Mouse (Mus musculus): Measurements from ENCODE around the gene Mrm3.
"Not testable (repeated sequence)": the region's sequence is repeated elsewhere in the genome, so short reads cannot be mapped to it uniquely, and the experiment has no call there.

Gene Mrm3

DNA sequence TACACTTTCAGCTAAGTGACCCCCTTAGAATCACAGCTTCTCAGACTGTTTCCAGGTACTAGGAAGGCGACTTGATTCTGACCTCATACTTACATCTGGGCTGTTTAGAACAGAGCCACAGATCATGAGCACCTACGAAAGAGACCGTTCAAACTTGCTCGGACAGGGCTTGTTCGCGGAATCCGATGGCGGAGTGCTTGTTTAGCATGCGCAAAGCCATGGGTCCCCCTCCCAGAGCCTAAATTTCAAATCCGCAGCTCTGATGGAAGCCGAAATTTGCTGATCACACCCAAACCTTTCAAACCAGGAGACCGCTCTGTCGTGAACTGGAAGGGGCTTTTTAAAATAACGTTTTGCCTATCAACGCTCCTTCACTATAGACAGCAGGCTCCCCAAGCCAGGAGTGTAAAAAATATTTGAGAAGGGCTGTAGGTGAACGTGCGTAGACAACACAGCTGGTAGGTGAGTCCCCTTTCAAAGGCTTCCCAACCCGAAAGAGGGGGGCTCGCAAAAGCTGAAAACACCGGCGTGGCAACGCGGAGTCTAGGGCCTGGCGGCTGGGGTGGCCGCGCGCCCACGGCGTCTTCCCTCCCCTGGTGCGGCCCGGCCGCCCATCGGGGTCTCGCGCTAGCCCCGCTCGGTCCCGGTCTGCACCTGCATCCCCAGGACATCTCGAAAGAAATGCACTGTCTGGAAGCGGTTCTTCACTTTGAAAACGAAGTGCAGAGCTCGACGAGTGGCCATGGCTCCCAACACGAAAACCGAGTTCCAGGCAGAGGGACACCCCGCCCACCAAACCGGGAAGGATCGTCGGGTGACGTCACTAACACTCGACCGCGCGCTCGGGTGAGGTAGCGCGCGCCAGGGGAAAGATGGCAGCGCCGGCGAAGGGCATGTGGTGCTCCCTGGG is at the start of gene Mrm3, which contains the start of gene Glod4:
Mrm3 (plus strand) TSS at position 815 of the 910 bp plus-strand sequence.
Glod4 (minus strand) TSS at position 825 of the 910 bp plus-strand sequence.
- peak; percentile 94 to 96 for DNase-seq (ENCODE audit: low spot score in 2 of 2)

DNA sequence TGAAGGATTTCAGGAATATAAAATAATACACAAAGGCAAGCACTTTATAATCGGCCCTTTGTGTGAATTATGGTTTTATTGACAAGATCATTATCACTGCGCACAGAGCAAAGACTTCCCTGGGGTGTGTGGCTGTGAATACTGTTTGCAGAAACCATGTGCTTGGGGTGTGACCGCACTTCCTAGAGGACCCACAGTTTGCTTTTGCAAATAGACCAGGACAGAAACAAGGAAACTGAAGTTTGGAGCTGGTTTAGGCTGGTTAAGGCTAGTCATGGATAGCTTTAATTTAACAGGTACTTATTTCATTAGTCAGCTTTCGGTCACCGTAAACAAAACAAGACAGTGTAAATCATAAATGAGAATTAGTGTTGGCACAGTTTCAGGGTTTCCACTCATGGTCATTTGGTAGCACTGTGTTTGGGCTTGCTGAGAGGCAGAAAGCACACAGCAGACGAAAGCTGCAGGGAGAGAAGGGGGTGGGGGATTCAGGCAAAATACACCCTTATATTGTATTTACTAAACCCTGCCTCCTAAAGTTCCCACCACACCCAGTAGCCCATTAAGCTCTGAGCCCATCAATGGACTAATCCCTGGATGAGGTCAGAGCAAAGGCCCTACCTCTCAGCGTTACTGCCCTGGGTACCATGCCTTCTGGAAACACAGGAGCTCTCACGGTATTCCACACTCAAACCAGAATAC is 47.1 kb upstream of the Mrm3 start:
- DNase-seq (ENCODE audit: low spot score in 2 of 2), result no peak

DNA sequence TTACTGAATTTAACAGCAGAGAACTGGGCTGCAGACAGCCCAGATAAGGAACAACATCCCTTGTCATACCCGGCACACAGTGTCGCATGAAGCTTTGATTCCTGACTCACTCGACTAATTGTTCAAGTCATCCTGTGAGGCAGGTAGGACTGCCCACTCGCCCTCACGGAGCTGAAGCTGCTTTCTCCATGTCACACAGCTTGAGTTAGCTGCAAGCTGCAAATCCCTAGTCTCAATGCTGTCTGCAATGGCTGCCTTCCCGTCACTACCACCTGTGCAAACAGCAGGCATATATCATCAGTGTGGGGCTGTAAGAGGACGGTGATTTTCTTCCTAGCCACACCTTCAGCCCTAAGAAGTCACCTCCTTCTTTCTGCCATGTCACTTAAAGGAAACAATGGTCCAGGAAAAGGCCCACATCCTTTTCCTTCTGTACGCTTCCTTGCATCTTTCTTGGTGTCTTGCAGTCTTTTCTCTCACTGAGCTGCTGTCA is 46.5 kb upstream of the Mrm3 start:
- DNase-seq (ENCODE audit: low spot score in 2 of 2), result no peak

DNA sequence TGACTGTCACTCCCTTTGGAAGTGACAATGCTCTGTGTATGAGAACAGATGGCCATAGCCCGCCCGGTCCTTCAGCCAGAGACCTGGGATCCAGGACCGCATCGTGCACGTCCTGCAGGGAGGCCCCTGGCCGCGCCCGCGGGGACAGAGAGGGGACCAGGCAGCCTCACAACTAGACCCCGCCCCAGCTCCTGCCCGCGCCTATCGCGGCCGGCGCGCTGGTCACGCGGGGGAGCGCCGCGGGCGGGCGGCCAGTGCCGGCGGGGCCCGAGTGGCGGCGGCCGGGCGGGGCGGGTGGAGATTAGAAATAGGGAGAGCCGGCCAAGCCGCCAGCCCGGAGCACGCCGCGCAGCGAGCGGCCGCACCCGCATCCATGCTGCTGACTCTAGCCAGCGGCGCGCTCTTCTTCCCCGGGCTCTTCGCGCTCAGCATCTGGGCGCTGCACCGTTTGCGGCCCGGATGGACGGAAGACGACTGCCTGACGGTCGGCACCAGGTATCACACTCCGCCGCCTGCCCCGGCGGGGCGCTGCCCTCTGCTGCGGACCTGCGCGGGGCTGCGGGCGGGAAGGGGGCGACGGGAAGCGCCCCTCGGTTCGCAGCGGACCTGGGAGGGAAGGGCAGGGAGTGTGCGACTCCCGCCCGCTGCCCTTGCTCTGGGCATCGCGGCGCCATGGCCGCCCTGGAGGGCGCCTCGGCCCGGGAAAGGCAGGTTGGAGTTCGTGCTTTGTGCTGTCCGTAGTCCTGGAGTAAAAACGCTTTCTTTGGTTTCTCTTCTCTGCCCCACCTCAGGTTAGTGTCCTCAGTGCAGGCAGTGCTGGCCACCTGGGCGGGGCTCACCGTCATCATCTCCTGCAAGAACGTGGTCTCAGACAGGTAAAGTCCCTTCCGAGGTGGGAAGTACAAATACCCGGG is 41.5 kb upstream of the Mrm3 start:
- DNase-seq (ENCODE audit: low spot score in 2 of 2), result peak; percentile 76 to 78

DNA sequence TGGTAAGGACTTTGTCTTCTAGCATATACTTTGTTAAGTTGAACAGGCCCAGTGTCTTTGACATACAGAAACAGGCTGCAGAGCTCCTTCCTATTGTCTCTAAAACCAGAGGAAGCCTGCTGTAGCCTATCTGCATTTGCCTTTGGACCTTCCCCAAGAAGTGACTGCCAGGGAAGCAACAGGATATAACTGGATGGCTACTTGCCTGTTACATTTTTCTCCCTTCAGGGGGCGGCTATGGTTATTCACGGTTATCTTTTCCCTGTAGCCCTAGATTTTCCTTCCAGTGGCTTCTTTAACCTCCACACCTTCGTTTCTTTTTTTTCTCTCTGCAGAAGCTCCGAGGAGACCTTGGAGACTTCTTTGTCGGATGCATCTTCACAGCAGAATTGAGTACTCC is 36.7 kb upstream of the Mrm3 start:
- DNase-seq (ENCODE audit: low spot score in 2 of 2), result no peak

DNA sequence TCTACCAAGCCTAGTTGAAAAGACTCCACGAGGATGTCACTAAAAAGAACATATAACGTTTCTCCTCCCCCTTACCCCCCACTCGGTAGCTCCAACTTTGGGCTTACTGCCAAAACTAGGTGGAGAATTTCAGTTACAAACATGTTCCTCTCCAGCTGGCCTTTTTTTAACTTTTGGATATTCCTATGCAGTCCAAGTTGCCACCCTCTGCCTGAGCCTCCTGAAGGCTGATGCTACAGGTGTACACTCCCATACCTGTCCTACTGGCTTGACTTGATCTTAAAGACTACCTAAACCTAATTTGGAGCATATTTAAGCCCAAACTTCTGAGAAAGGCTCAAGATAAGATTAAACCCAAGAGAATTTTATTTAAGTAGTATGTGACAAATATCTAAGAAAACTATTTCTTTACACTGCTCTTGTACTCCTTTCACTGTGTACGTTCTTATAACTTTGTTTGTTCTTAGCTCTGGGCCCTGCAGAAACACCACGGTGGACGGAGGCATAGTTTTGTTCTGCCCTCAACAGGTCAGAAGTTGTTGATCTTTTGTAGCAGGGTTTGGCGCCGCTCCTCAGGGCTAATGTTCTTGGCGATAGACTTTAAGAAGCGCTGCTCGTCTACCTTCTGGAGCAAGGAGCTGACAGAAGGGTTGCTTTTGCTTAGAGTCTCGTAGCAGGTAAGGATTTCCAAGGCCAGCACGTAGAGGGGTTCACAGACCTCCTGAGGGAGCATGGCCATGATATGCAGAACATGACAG is 33.1 kb upstream of the Mrm3 start:
- no peak for DNase-seq (ENCODE audit: low spot score in 2 of 2)

DNA sequence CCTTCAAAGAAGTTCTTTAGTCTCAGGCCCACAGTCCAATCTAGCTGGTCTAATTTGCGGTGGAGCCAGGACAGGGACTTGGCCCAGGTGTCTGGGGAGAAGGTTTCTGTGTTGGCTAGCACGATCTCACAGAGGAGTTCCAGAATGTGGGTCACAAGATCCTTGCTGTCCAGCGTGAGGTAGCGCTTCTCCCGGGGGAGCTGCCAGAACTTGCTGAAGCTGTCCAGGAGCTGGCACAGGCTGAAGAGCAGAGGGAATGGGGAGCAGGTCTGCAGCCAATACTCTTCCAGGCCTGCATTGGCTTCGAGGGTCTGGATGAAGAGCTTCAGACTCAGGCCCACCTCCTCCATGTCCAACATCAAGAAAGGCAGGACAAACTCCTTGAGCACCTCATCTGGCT is 31.9 kb upstream of the Mrm3 start:
- DNase-seq (ENCODE audit: low spot score in 2 of 2), result not testable (repeated sequence)

DNA sequence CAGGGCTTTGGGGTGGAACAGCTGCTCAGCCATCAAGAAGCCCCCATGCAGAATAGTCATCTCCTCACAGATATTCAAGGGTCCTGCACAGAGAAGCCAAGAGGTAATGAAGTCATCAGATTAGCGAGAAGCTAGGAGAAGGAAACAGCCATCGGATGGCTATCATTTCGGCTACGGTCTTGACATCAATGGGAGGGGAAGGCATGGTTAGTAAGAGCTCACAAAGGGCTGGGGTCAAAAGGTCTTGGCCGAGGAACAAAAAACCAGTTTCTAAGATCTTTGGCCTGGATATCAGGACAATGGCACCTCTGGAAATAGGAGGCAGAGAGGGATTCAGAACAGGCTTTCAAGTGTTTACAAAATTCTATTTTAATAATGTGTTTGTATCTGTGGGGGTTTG is 29.7 kb upstream of the Mrm3 start:
- no peak for DNase-seq (ENCODE audit: low spot score in 2 of 2)

DNA sequence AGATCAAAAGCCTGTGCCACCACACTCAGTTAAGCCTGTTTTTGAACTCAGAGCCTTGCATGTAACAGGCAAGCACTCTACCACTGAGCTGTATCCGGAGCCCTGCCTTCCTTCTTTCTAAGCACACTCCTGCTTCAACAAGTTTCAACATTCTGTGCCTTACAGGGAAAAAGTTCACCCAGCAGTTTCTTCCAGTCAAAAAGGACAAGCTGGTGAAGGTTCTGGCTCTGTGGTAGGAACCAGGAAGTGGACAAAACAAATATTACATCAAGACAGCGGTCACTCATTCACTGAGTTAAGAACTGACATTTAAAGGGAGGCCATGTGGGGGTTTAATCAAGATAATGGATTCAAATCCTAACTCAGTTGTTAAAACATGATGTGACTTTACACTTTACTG is 28.5 kb upstream of the Mrm3 start:
- no peak for DNase-seq (ENCODE audit: low spot score in 2 of 2)

DNA sequence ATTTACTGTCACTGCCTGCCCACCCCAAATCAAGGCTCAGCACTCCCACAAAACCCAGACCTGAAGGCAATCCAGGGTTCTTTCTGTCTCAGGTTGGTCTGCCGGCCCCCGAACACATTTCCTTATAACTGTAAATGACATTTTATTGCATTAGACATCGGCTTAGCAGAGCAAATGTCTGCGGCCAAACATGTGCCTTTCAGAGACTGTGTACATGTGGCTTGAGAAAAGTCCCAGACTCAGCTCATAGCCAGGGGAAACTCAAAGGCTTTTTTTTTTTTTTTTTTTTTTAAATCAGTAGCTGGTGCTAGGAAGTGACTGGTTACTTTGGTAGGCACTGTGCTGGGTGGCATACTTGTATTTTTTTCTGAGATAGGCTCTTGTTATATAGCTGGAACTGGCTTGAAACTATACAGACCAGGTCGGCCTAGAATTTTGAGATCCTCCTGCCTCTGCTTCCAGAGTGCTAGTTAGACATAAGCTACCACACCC is 27.4 kb upstream of the Mrm3 start:
- DNase-seq (ENCODE audit: low spot score in 2 of 2), result no peak

DNA sequence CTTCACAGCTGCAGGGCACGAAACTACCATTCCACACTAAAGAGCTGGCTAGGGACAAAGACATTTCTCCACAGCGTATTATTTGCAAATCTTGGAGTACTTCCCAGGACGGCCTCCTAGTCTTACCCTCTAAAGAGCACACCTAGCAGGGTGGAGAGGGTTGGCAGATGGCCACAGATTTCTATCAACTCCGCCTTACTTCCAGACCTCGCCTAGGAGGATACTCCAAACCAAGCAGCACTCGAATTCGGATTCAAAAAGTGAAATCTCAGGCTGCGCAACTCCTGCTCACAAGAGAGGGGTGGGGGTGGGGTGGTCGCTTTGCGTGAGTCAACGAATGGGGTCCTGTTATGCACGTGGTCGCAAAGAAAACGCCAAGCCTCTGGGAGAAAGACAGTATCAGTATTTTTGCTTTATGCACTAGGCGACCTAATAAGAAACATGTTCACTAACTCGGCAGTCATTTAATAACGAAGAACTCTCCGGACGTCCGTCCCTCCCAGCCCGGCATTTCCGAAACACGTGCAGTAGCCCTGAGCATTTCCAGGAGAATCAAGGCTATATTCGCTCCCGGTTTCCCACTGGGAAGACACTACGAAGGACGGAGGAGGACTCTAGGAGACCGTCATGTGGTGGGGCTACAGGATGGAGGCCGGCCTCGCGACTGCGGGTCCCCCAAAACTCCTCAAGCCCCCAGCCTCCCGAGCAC is 26.7 kb upstream of the Mrm3 start:
- DNase-seq (ENCODE audit: low spot score in 2 of 2), result no peak

DNA sequence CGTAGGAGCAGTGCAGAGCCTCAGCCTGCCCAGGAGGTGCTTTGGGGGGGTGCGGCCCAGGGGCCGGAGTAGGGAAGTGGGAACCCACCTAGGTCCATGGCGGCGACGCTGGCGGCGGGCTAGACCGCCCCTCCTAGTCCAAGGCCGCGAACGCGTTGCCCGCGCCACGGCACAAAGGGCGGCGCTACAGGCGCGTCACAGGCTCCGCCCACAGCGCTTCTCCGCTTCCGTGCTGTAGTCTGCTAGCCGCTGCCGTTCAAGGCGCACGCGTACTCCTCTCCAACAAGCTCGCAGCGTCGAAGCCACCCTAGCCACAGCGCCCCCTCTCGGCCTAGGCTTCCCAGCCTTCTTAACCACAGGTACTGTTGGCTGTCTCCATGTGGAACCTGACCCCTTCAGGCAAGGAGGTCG is 26.1 kb upstream of the Mrm3 start, which contains the start of the genes Dbil5 and Gemin4:
Dbil5 (plus strand) TSS at position 219 of the 411 bp plus-strand sequence.
Gemin4 (minus strand) TSS at position 275 of the 411 bp plus-strand sequence.
- peak; percentile 97 to 98 for DNase-seq (ENCODE audit: low spot score in 2 of 2)

DNA sequence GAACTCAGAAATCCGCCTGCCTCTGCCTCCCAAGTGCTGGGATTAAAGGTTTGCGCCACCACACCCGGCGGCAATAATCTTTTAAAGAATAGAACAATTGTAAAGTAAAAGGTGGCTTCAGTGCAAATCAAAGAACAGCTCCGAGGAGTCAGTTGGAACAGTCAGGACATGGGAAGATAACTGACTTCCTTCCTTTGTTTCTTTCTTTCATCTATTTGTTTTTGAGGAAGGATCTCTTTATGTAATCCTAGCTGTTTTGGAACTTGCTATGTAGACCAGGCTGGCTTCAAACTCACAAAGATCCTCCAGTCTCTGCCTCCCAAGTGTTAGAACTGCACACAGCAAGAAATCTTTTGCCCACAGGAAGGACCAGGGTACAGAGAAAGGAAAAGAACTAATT is 18.9 kb upstream of the Mrm3 start:
- no peak for DNase-seq (ENCODE audit: low spot score in 2 of 2)

DNA sequence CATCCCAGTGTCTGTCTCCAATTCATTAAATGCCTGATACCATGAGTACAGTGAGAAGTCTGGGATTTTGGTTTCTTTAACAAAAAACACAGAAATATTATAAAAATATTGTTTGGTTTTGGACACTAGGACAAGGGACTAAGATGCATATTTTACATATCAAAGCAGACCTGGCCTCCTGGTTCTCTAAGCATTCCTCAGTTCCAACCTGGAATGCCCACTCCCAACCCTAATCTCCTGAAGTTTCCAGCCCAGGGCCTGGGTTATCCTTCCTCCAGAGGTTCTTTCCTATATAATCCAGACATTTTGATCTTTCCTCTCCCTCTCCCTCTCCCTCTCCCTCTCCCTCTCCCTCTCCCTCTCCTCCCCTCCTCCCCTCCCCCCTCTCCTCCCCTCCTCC is 18.5 kb upstream of the Mrm3 start:
- no peak for DNase-seq (ENCODE audit: low spot score in 2 of 2)

DNA sequence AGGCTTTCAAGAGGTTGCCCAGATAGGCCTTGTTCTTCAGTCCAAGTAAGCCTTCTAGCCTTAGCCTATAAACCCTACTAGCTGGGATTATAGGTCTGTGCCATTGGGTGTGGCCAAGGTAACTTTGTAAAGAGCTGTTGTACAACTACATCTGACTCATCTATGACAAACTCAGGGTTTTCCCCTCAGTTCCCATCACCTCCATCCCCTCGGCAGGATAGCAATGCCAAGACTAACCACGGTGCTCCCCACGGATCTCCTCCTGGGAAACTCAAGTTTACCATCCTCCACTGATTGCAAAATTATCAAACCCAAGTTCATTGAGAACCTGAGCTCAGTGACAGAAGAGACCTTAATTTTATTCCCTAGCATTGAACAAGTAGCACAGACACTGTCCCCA is 7.4 kb upstream of the Mrm3 start:
- no peak for DNase-seq (ENCODE audit: low spot score in 2 of 2)

DNA sequence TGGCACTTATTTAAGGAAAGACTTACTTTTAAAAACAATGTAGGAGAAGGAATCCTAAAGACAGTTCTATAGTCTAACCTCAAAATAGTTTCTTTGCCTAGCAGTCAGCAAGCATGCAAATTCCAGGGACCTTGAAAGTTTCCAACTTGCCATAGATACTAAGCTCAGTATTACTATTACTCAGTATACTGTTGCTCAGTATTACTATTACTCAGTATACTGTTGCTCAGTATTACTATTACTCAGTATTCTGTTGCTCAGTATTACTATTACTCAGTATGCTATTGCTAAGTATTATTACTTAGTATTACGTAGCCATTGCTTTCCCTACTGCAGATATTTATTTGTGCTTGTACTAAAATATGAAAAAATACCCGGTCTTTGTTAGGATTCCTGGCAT is 3.8 kb upstream of the Mrm3 start:
- DNase-seq (ENCODE audit: low spot score in 2 of 2), result no peak

DNA sequence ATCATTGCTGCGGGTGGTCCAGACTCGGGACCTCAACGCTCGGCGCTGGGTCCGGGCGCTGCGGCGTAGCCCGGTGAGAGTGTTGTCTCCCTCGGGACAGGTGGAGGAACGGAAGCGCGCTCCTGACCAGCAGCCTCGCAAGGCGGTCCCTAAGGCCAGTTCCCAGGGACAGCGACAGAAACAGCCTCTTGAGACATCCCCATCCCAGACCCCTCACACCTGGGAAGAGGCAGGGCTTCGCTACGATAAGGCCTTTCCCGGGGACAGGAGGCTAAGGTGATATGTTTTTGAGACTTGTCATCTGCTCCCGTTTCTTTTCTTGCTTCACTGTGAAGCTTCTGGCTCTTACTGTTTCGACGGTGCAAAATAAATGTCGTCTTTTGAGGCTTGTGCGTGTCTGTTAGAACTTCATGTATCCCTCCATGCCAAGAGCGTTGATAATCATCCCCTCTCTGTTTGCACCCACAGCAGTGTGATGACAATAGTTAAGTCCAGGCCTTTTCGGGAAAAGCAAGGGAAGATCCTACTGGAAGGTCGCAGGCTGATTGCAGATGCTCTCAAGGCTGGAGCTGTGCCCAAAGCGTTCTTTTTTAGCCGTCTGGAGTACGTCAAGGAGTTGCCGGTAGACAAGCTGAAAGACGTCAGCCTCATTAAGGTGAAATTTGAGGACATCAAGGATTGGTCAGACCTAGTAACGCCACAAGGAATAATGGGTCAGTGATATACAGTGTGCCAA is 464 bp downstream of the Mrm3 start:
- DNase-seq (ENCODE audit: low spot score in 2 of 2), result no peak

DNA sequence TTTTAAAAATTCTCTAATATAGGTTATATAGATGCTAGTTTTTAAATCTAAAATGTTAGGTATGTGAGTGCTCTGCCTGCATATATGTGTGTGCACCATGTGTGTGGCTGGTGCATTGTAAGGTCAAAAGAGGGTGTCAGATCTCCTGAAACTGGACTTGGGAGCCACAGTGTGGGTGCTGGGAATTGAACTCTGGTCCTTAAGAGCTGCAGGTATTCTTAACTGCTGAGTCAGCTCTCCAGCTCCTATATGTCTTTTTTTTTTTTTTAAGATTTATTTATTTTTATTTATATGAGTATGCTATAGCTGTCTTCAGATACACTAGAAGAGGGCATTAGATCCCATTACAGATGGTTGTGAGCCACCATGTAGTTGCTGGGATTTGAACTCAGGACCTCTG is 2.9 kb downstream of the Mrm3 start:
- no peak for DNase-seq (ENCODE audit: low spot score in 2 of 2)

DNA sequence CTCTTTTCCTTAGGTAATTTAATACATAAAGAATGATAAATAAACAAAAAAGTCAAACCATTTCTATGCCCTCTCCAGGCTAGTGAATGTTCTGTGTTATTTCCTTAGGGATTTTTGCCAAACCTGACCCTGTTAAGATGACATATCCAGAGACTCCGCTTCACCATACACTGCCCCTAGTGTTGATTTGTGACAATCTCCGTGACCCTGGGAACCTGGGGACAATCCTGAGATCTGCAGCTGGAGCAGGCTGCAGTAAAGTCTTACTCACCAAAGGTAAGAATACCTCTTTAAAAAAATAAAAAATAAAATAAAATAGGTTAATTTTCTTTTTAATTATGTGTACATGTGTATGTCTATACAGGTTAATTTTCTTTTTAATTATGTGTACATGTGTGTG is 3.7 kb downstream of the Mrm3 start:
- DNase-seq (ENCODE audit: low spot score in 2 of 2), result no peak
